Mouse (Mus musculus): ENCODE measurements at regions not wholly inside any gene's neighbourhood (a gene's known extent, or its start where the extent isn't known, plus 50 kb on each side); places are given as distances from the start of the nearest gene placed in this dataset.

DNA sequence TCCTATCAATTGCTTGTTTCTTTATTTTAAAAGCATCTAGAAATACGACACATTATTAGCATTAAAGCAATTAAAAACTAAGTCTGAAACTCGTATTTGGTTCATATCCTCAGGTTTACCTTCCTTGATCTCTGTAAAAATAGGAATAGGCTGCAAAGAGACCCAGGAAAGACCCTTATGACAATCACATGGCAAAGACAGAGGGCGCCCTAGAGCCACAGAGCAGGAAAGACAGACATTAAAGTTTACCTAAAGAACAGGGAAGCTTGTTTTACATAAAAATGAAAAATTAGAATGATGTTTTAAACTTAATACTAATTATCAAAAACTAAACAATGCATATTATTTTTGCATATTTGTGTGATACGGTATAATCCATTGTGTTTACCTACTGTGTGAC, 153.2 kb downstream of the Usp25 start:
- DNase-seq: peak; percentile 42

DNA sequence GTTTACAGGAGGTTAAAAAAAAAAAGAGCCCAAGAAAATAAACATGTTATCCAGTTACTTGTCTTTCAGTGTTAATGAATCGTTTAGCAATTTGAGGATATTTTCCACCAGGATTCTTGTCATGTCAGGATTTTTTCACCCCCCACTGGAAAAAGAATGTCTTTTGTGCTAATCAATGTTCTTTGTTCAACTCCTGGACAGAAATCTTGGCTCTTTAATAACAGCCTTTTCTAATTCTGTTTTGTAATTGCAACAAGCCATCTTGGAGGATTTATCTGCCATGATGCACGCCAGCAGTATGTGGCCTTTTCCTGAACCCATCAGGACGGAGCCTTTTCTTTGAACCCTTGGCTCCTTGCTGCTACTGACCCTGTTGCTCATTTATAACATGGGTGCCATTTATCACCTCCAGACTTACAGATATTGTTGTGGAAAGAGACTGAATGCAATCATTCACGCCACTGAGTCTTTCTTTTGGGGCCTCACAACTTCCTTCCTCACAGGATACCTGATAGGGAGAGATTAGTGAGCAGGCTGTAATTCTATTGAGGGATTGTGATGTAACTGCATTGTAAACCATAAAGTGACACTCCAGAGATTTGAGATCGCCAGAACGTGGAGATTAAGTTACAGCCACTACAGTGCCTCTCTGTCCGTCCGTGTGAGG, 159.7 kb downstream of the Usp25 start:
- no peak for DNase-seq

DNA sequence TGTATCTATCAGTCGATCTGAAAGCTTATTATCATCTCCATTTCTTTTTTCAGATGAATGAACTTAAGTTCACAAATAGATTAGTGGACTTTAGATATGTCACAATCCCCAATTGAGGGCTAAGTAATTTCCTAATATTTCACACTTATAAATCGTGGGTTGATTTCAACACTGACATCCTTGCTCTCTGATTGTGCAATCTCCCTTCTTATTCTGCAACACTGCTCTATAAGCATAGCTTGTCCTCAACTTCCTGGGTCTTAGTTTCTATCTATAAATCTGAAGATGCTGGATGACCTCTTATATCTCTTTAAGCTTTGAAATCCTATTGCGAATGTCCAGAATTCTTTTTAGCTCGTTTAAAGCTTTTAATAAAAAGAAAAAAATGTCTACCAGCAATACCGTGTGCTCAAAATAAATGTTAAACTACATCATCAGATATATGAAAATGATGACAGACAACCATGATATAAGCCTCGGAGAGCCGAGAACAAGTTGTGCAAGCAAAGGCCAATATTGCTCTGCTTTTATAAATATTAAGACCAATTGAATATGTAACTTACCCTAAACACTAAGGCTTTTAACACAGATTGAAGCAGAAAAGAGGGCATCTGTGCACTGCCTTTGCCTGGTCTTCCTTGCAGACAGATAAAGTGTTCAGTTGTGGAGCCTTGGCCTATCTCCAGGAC, 161.4 kb downstream of the Usp25 start:
- DNase-seq: no peak

DNA sequence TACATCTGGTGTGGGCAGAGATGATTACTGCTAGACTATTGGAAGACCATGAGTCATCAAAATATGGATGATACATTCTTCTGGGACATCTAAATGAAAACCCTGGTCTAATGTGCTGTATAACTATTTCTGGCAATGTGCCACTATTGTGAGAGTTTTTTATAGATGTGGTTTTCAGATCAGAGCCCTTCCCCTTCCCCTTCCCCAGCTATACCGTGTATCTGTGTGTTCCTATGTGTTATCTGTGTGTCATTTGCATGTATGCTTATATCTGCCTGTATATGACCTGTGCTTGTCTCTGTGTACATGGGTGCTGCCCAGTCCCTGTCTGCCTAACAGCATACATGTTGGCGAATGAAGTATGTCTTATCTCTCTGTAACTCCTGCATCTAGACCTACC, 167.5 kb downstream of the Usp25 start:
- DNase-seq: no peak

Measured in right cerebral cortex, postnatal 4 days (tissue).